Mouse (Mus musculus): ENCODE data around the gene Eral1. TPM values are rescaled to one million over a fixed set of nuclear protein-coding genes. Genes with fewer than 3 reads are reported as not detected.

Gene Eral1
- polyA plus RNA-seq, 1 experiment from 2014 or later: 45.4 TPM

DNA sequence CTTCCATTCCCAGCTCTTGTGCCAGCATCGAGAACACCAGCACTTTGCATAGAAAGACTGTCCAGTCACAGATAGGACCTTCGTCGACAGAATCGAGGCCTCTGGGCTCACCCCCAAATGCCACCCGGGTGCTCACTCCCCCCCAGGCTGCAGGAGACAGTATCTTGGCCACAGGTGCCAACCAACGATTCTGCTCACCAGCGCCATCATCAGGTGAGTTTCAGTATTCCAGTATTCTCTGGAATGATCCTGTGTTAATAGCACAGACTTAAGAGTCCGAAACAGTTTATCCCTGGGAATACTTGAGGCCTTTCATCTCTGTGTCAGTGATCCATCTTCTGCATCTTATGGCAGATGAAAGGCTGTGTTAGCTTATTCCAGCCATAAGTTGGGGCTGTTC lies 56.6 kb downstream of the Eral1 start:
- Histone ChIP-seq H3K27ac (no peak overlapping the region), H3K27me3 (ENCODE audit: low read depth, poor library complexity, severe bottlenecking) (no peaks in the 10 kb centered on the region), H3K9me3 (replicated peaks) (no peaks in the 10 kb centered on the region), H3K4me1 (no peaks in the 10 kb centered on the region), H3K4me3 (no peak overlapping the region), H3K36me3 (peaks cover 98% of the 10 kb centered on the region)
- 87% methylated on average over 8 of the region's 8 CpGs for WGBS
- no peak for DNase-seq (ENCODE audit: low spot score)

MicroRNAs within 50 kb of the gene (microRNA counts, 519-probe panel; counts per million panel counts)
- 684 counts per million, percentile 72 among the panel's probes with 10 or more counts for microRNA mmu-miR-144
- microRNA mmu-miR-451: 684 counts per million, percentile 72 among the panel's probes with 10 or more counts

Small RNAs within 50 kb of the gene (microRNA-seq; reads per million reads assigned to microRNA genes)
- gene Mir144 (29.6 reads per million, percentile 34 among the genes with 10 or more reads in this experiment), gene Mir451a (not detected), gene Mir451b (not detected)

Other genes with a start within 250 kb of the Eral1 start
- 0.34 and 0.48 TPM in 2 replicates for gene Pipox, start 186.3 kb downstream of the Eral1 start, polyA plus RNA-seq (2016; fragmentation: Nextera tagmentation; extraction: Ambion mirVana)
- gene Sez6, start 149.6 kb downstream of the Eral1 start, polyA plus RNA-seq (2016; fragmentation: Nextera tagmentation; extraction: Ambion mirVana): 0.11 and 0.14 TPM in 2 replicates
- 21.0 and 23.1 TPM in 2 replicates for gene Phf12, start 97.6 kb downstream of the Eral1 start, polyA plus RNA-seq (2016; fragmentation: Nextera tagmentation; extraction: Ambion mirVana)
- gene Dhrs13, start 48.1 kb downstream of the Eral1 start, polyA plus RNA-seq (2016; fragmentation: Nextera tagmentation; extraction: Ambion mirVana): 16.1 and 17.5 TPM in 2 replicates
- 58.9 and 64.6 TPM in 2 replicates for gene Flot2, start 42.5 kb downstream of the Eral1 start, polyA plus RNA-seq (2016; fragmentation: Nextera tagmentation; extraction: Ambion mirVana)
- 22.7 and 24.2 TPM in 2 replicates for gene Fam222b, start 14.3 kb upstream of the Eral1 start, polyA plus RNA-seq (2016; fragmentation: Nextera tagmentation; extraction: Ambion mirVana)
- gene Traf4, start 85.2 kb upstream of the Eral1 start, polyA plus RNA-seq (2016; fragmentation: Nextera tagmentation; extraction: Ambion mirVana): 178 and 181 TPM in 2 replicates
- 17.3 and 19.9 TPM in 2 replicates for gene Nek8, start 96.3 kb upstream of the Eral1 start, polyA plus RNA-seq (2016; fragmentation: Nextera tagmentation; extraction: Ambion mirVana)
- 10.0 and 13.1 TPM in 2 replicates for gene Tlcd1, start 96.3 kb upstream of the Eral1 start, polyA plus RNA-seq (2016; fragmentation: Nextera tagmentation; extraction: Ambion mirVana)
- 1,157 and 1,293 TPM in 2 replicates for gene Rpl23a, start 103.2 kb upstream of the Eral1 start, polyA plus RNA-seq (2016; fragmentation: Nextera tagmentation; extraction: Ambion mirVana)
- 139 and 141 TPM in 2 replicates for gene Rab34, start 108.0 kb upstream of the Eral1 start, polyA plus RNA-seq (2016; fragmentation: Nextera tagmentation; extraction: Ambion mirVana)
- 0.88 and 1.6 TPM in 2 replicates for gene Proca1, start 113.0 kb upstream of the Eral1 start, polyA plus RNA-seq (2016; fragmentation: Nextera tagmentation; extraction: Ambion mirVana)
- 40.9 and 43.8 TPM in 2 replicates for gene Sdf2, start 165.4 kb upstream of the Eral1 start, polyA plus RNA-seq (2016; fragmentation: Nextera tagmentation; extraction: Ambion mirVana)
- gene Supt6, start 165.6 kb upstream of the Eral1 start, polyA plus RNA-seq (2016; fragmentation: Nextera tagmentation; extraction: Ambion mirVana): 38.2 and 41.6 TPM in 2 replicates
- 63.6 and 68.9 TPM in 2 replicates for gene 2610507B11Rik, start 181.4 kb upstream of the Eral1 start, polyA plus RNA-seq (2016; fragmentation: Nextera tagmentation; extraction: Ambion mirVana)
- gene BC030499, start 210.5 kb upstream of the Eral1 start, polyA plus RNA-seq (2016; fragmentation: Nextera tagmentation; extraction: Ambion mirVana): 0.31 TPM in 2 replicates
- 72.8 and 84.8 TPM in 2 replicates for gene Spag5, start 221.1 kb upstream of the Eral1 start, polyA plus RNA-seq (2016; fragmentation: Nextera tagmentation; extraction: Ambion mirVana)
- gene Aldoc, start 242.6 kb upstream of the Eral1 start, polyA plus RNA-seq (2016; fragmentation: Nextera tagmentation; extraction: Ambion mirVana): 2.0 and 4.3 TPM in 2 replicates
- 80.3 and 83.6 TPM in 2 replicates for gene Pigs, start 248.0 kb upstream of the Eral1 start, polyA plus RNA-seq (2016; fragmentation: Nextera tagmentation; extraction: Ambion mirVana)